Mouse (Mus musculus) heart, embryonic 11.5 days (tissue): ENCODE results near the gene Tmem126b. TPM values are rescaled to one million over a fixed set of nuclear protein-coding genes. Genes with fewer than 3 reads are reported as not detected.

Experiments used
- ATAC-seq: fragments of 200-750 bp; cut with Nextera tagmentation; replicated peaks from 2 replicates; pipeline ENCODE4 v1.8.0; 2017; ENCODE audit warnings: moderate library complexity; ENCODE audit not compliant: insufficient number of reproducible peaks, low FRiP score, low TSS enrichment
- H3K27ac ChIP-seq: fragments of 300-500 bp; sonication (generic); 2 replicates; pipeline ENCODE4 v1.5.1; 2014; ENCODE audit warnings: mild to moderate bottlenecking, low read depth, low read length
- H3K27me3 ChIP-seq: fragments of 300-500 bp; sonication (generic); 2 replicates; pipeline ENCODE4 v1.6.1; 2014; ENCODE audit warnings: mild to moderate bottlenecking, low read length, mixed read lengths; ENCODE audit not compliant: control insufficient read depth, insufficient read depth
- H3K36me3 ChIP-seq: fragments of 300-500 bp; sonication (generic); 2 replicates; pipeline ENCODE4 v1.6.1; 2014; ENCODE audit warnings: mild to moderate bottlenecking, low read length, moderate library complexity, mixed read lengths; ENCODE audit not compliant: control insufficient read depth, insufficient read depth
- H3K4me1 ChIP-seq: fragments of 300-500 bp; sonication (generic); 2 replicates; pipeline ENCODE4 v1.6.1; 2014; ENCODE audit warnings: low read length; ENCODE audit not compliant: control insufficient read depth, insufficient read depth
- H3K4me2 ChIP-seq: fragments of 300-500 bp; sonication (generic); 2 replicates; pipeline ENCODE4 v1.6.1; 2014; ENCODE audit warnings: mild to moderate bottlenecking, moderate library complexity
- H3K4me3 ChIP-seq: fragments of 300-500 bp; sonication (generic); 2 replicates; pipeline ENCODE4 v1.5.1; 2014; ENCODE audit warnings: low read depth, low read length
- H3K9ac ChIP-seq: fragments of 300-500 bp; sonication (generic); 2 replicates; pipeline ENCODE4 v1.6.1; 2014; ENCODE audit warnings: mild to moderate bottlenecking, low read depth, low read length, moderate library complexity
- H3K9me3 ChIP-seq: fragments of 300-500 bp; sonication (generic); replicated peaks from 2 replicates; pipeline ENCODE4 v1.6.1; 2016; ENCODE audit warnings: low read length; ENCODE audit not compliant: control insufficient read depth
- WGBS: fragments of 180-500 bp; shearing (Covaris S2); extraction: QIAGEN DNeasy Blood & Tissue Kit; methylation state at CpG from one replicate; pipeline ENCODE4 v1.1.7; 2014; ENCODE audit not compliant: insufficient replicate concordance; 5-methylcytosine and 5-hydroxymethylcytosine counted together
- polyA plus RNA-seq: library from polyadenylated mRNA; unstranded; fragments of >200 nt; fragmentation: Nextera tagmentation; extraction: Ambion mirVana; gene quantifications from 2 replicates; pipeline ENCODE4 v1.2.1, GENCODE M21; 2014

Tmem126b gene
- 24.0 and 35.2 TPM in 2 replicates for polyA plus RNA-seq

DNA sequence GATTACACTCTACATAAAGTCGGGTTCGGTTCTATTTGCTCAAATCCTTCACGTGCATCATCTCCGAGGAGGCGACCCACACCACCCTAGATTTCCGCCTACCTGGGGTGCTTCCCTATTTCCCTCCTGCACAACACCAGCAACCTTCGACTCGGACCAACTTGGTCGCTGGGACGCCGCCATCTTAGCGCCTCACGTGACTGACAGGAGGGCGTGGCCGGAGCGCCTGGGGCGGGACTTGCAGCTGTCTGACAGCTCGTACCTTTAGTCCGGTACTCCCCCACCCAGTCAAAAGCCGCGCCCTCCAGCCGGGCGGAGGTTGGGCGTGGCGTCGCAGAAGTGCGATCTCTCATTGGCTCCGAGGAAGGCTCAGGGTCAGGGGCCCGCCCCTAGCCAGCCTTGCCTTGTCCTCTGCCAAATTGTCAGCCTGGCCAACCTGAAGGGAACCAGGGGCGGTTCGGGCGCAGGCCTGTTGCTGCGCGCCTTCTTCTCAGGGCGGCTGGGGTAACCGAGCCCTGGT lies at the start of gene Tmem126b:
TSS of gene Tmem126b (minus strand) at position 209 of the 520 bp plus-strand sequence.
- H3K4me1 ChIP-seq = no peaks in the 10 kb centered on the region

DNA sequence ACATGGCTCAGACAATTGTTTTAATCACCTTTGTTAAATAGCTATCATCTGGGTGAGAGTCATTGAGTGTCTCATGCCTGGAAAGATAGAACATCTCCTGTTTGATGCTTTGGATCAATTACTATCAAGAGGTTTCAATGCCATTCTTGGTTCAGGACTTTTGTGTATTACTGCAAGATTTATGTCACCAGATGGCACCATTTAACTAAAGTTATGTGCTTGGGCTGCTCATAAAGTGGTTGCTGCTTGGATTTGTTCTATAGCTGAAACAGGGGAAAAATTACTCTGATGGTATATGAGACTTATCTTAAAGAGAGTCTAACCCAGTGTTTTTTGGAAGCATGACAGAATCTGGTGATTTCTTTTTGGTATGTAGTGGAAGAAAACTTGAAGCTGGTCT lies 36.5 kb upstream of the Tmem126b start:
- no peaks in the 10 kb centered on the region for H3K36me3 ChIP-seq
- H3K4me1 ChIP-seq = no peaks in the 10 kb centered on the region
- H3K9me3 ChIP-seq = no peaks in the 10 kb centered on the region
- ATAC-seq = no peak
- H3K4me2 ChIP-seq = no peak overlapping the region
- H3K4me3 ChIP-seq = no peak overlapping the region
- H3K9ac ChIP-seq = no peak overlapping the region
- H3K27ac ChIP-seq = no peak overlapping the region
- no peaks in the 10 kb centered on the region for H3K27me3 ChIP-seq

More for the DNA sequence above, at the start of gene Tmem126b:
- ATAC-seq = peak; percentile 100
- Histone ChIP-seq H3K27ac (peak within 1 kb of the TSS; percentile 42), H3K4me2 (peak within 1 kb of the TSS; percentile 71), H3K4me3 (peak within 1 kb of the TSS; percentile 74), H3K9me3 (no peaks in the 10 kb centered on the region), H3K27me3 (no peaks in the 10 kb centered on the region; the same call in 1 of the 2 replicates), H3K9ac (peak within 1 kb of the TSS; percentile 79), H3K36me3 (no peaks in the 10 kb centered on the region)
- WGBS = under 1% methylated on average over 36 of the region's 36 CpGs

DNA sequence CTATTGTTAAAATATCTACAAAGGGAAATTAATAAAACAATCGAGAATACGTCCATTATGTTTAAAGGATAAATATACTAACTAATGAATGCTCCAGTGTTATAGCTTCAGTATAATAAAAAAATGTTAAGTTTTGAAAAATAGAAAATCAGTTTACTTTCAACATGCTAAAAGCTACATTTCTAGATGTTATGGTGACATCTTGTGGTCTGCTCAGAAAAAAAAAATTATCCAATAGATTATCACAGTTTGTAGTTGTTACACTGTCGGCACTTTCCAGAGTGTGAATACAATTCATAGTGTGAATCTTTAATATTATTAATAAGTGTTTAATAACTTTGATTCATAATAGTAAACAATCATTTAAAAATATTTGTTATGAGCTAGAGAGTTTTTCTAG lies 32.3 kb upstream of the Tmem126b start:
- Histone ChIP-seq H3K4me3 (no peak overlapping the region), H3K27me3 (no peaks in the 10 kb centered on the region), H3K4me2 (no peak overlapping the region), H3K27ac (no peak overlapping the region), H3K9ac (no peak overlapping the region), H3K9me3 (no peaks in the 10 kb centered on the region), H3K36me3 (no peaks in the 10 kb centered on the region), H3K4me1 (no peaks in the 10 kb centered on the region)
- WGBS = 74% methylated on average over 3 of the region's 3 CpGs
- ATAC-seq = no peak

DNA sequence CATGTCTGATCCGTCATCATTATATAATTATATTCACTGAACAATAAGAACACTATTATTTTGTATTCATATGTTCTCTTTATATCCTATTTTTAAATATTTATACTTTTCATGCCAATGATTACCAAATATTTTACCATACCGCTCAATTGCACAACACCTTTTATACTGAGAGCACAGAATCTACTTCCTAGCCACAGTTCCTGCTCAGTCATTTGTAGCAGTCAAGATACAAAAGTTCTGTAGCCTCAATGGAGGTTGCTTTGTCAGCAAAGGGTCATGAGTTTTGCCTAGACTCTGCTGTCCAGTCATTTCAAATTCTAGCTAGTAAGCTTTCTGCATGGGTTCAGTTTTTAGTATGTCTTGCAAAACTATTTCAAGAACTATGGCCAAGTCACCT lies 6.8 kb upstream of the Tmem126b start:
- Histone ChIP-seq H3K9me3 (no peaks in the 10 kb centered on the region), H3K4me3 (no peak overlapping the region), H3K4me2 (no peak overlapping the region), H3K27ac (no peak overlapping the region), H3K4me1 (no peaks in the 10 kb centered on the region), H3K9ac (no peak overlapping the region), H3K36me3 (no peaks in the 10 kb centered on the region), H3K27me3 (no peaks in the 10 kb centered on the region; the same call in 1 of the 2 replicates)
- 80% methylated on average over 2 of the region's 2 CpGs for WGBS
- ATAC-seq = no peak

DNA sequence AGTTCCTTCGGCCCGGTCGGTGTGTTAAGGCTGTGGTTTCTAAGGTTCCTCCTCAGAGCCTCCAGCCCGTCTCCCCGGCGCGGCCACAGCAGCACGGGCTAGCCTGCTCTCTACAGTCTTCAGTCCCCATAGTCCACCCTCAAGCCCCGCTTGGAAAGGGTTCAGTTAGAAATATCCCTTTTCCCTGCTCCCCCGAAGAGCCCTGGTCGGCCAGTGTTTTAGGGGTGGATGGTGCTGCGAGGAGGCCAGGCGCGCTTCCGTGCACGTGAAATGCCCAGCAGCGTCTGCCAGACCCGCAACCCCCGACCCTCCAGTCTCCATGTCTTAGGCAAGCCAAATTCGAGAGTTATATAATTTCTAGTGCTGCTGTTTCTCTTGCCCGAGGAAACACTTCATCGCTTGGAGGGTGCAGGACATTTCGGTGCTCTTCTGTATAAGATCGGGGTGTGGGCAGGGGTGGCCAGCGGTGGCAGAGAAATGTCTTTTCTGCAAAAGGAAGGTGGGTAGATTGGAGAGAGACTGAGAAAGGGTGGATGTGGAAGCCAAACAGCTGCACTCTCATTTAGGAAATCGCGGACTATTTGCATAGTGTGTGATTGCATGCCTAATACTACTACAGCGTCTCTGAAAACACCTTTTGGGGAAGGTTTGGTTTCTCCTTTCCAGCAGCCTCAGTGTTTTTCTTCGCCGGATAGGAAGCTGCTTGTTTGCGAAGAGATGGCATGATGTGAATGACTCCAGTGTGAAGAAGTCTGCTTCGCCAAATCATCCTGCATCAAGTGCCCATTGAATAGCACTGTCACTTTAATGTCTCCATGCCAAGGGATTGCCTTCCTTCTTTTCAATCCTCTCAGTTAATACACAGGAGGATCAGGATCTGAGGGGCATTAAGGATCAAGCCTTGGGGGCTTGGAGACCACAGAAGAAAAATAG lies 778 bp upstream of the Tmem126b start, which contains the start of gene Dlg2:
TSS of gene Dlg2 (plus strand) at position 360 of the 933 bp plus-strand sequence.
- H3K4me2 ChIP-seq = peak within 1 kb of the TSS; percentile 71
- H3K4me1 ChIP-seq = no peaks in the 10 kb centered on the region
- peak; percentile 74 for ATAC-seq
- no peaks in the 10 kb centered on the region for H3K36me3 ChIP-seq
- peak within 1 kb of the TSS; percentile 42 for H3K27ac ChIP-seq
- under 1% methylated on average over 32 of the region's 32 CpGs for WGBS
- no peaks in the 10 kb centered on the region; the same call in 1 of the 2 replicates for H3K27me3 ChIP-seq
- no peaks in the 10 kb centered on the region for H3K9me3 ChIP-seq
- peak within 1 kb of the TSS; percentile 74 for H3K4me3 ChIP-seq
- H3K9ac ChIP-seq = peak within 1 kb of the TSS; percentile 79

DNA sequence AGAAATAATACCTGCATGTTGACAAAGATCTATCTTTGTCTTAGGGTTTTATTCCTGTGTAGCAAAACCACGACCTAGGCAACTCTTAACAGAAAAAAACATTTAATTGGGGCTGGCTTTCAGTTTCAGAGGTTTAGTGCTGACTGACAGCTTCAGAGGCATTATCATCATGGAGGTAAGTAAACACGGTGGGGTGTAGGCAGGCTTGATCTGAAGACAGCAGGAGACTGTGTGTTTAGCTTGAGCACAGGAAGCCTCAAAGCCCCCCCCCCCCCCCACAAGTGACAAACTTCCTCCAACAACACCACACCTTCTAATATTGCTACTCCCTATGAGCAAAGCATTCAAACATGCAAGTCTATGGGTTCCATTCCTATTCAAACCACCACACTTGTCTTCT lies 2.3 kb downstream of the Tmem126b start:
- no peak overlapping the region for H3K4me2 ChIP-seq
- no peak overlapping the region for H3K4me3 ChIP-seq
- no peaks in the 10 kb centered on the region for H3K4me1 ChIP-seq
- no peak overlapping the region for H3K27ac ChIP-seq
- 35% methylated on average over 2 of the region's 2 CpGs for WGBS
- no peaks in the 10 kb centered on the region for H3K9me3 ChIP-seq
- no peaks in the 10 kb centered on the region; the same call in 1 of the 2 replicates for H3K27me3 ChIP-seq
- no peak overlapping the region for H3K9ac ChIP-seq
- no peaks in the 10 kb centered on the region for H3K36me3 ChIP-seq
- no peak for ATAC-seq

DNA sequence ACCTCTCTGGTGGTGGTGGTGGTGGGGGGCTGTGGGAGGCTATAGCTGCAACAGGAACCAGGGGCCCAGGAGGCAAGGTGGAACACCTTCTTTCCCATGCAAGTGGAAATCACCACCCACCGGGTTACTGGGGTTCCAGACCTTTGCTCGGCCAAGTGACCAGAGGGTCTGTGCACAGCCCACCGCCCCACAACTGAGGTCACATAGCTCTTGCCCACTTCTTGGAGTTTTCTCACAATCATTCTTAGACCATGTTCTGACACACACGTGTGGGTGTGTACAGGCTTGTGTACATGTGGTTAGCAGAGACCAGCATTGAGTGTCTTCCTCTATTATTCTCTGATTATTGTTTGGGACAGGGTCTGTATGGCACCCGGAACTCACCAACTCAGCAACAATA lies 14.4 kb downstream of the Tmem126b start:
- Histone ChIP-seq H3K4me1 (no peaks in the 10 kb centered on the region), H3K36me3 (no peaks in the 10 kb centered on the region), H3K27ac (no peak overlapping the region), H3K9me3 (no peaks in the 10 kb centered on the region), H3K9ac (no peak overlapping the region), H3K4me3 (no peak overlapping the region), H3K27me3 (0 out of 2 replicates have a peak, but pooled peaks cover 3% of the 10 kb centered on the region), H3K4me2 (no peak overlapping the region)
- 82% methylated on average over 5 of the region's 5 CpGs for WGBS
- ATAC-seq = no peak

DNA sequence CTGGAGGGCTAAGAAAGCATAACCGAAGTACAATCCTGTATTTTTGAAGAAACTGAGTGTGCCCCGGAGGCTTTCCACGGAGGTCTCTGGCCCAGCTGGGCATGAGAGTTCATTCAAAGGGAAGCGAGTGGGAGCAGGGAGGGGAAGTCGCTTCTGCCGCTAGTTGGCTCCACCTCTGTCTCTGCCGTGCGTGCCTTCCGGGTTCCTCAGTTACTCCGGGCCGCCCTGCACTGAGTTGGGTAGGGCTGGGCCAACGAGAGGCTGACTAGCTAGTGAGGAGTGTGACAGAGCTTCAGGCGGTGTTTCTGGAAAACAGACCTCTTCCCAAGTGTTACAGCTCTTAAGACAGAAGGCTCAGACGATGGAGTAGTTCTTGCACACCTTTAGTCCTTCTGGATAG lies 14.9 kb downstream of the Tmem126b start:
- Histone ChIP-seq H3K9me3 (no peaks in the 10 kb centered on the region), H3K9ac (no peak overlapping the region), H3K27me3 (0 out of 2 replicates have a peak, but pooled peaks cover 3% of the 10 kb centered on the region), H3K36me3 (no peaks in the 10 kb centered on the region), H3K4me1 (0 out of 2 replicates have a peak, but pooled peaks cover 2% of the 10 kb centered on the region), H3K4me2 (peak overlapping the region; percentile 29; the same call in 1 of the 2 replicates), H3K4me3 (no peak overlapping the region), H3K27ac (no peak overlapping the region)
- no peak for ATAC-seq
- 14% methylated on average over 14 of the region's 14 CpGs for WGBS
